In the genomic region with DNA sequence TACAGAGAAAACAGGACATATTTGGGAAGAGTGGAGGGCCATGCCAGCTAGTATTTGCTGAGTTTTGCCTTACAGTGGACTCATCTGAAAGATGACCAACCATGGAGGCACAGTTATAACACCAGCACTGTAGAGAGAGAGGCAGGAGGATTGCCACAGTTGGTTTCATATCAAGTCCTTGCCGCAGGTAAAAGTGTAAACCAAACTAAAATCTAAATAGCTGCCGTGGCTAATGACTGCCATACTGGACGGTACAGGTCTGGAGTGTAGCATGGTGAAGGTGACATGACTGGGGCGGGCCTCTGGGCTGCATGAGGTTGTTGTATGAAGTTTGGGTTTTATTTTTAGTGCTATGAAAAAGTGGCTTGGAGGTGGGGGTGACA, we compare ENCODE assay signal across 14 mouse cellular contexts. TPM values are rescaled to one million over a fixed set of nuclear protein-coding genes. Genes with fewer than 3 reads are reported as not detected.
DNase-seq lines count a peak whose midpoint lies in the region; ATAC-seq and TF ChIP-seq lines count a peak whose summit lies in the region.
"Had no signal": no experiment of that assay in that cellular context is flagged by ENCODE, and none has a peak within 500 bp of the region (broad histone marks: within the 10 kb centered on the region; RNA-seq: fewer than 3 reads in every experiment).

No protein-coding gene starts in this region.

- H3K27me3 ChIP-seq in hindbrain, embryonic 15.5 days, result no peaks in the 10 kb centered on the region
- H3K27me3 ChIP-seq in hindbrain, embryonic 14.5 days (ENCODE audit: control insufficient read depth, insufficient read depth, low read length), result no peaks in the 10 kb centered on the region
- H3K27me3 ChIP-seq in stomach, embryonic 14.5 days (ENCODE audit: control insufficient read depth, insufficient read depth, low read length), result no peaks in the 10 kb centered on the region
- no peaks in the 10 kb centered on the region for H3K27me3 ChIP-seq in stomach, postnatal 0 days (ENCODE audit: control insufficient read depth, insufficient read depth, low read length)
- H3K27me3 ChIP-seq in midbrain, embryonic 16.5 days (ENCODE audit: control insufficient read depth, insufficient read depth, low read depth, low read length), result no peaks in the 10 kb centered on the region
- H3K27me3 ChIP-seq in intestine, embryonic 16.5 days (replicated peaks; ENCODE audit: control insufficient read depth, insufficient read depth, low read length), result peaks cover 6% of the 10 kb centered on the region; the same call in 1 of the 2 replicates
- H3K27me3 ChIP-seq: heart, embryonic 15.5 days; Patski had no signal

- H3K4me2 ChIP-seq in hindbrain, embryonic 15.5 days, result peak overlapping the region; percentile 98; the same call in 1 of the 2 replicates
- H3K4me2 ChIP-seq in hindbrain, embryonic 14.5 days (replicated peaks), result no peak overlapping the region
- H3K4me2 ChIP-seq in stomach, embryonic 14.5 days (replicated peaks; ENCODE audit: low read depth, low read length), result 0 out of 2 replicates have a peak overlapping the region, but pooled peaks have one; percentile 97
- no peak overlapping the region for H3K4me2 ChIP-seq in stomach, postnatal 0 days (replicated peaks; ENCODE audit: low read depth)
- H3K4me2 ChIP-seq in midbrain, embryonic 16.5 days (ENCODE audit: low read length), result no peak overlapping the region
- H3K4me2 ChIP-seq in intestine, embryonic 16.5 days (ENCODE audit: low read depth, low read length), result no peak overlapping the region

- no peak for TF ChIP-seq EP300 in stomach, postnatal 0 days (optimal IDR thresholded peaks at IDR 0.05)

- no peak overlapping the region for H3K27ac ChIP-seq in hindbrain, embryonic 15.5 days (replicated peaks)
- H3K27ac ChIP-seq in hindbrain, embryonic 14.5 days, result no peak overlapping the region
- no peak overlapping the region for H3K27ac ChIP-seq in stomach, embryonic 14.5 days (ENCODE audit: low read length)
- no peak overlapping the region for H3K27ac ChIP-seq in stomach, postnatal 0 days (replicated peaks)
- H3K27ac ChIP-seq in bone marrow, adult 2 months (ENCODE audit: control insufficient read depth, insufficient read depth, low read depth, low read length, poor library complexity), result peak overlapping the region; percentile 80; the same call in 1 of the 2 replicates
- H3K27ac ChIP-seq in midbrain, embryonic 16.5 days (ENCODE audit: low read length), result no peak overlapping the region
- H3K27ac ChIP-seq in intestine, embryonic 16.5 days (ENCODE audit: low read length), result no peak overlapping the region
- H3K27ac ChIP-seq: embryonic facial prominence, embryonic 12.5 days; heart, embryonic 15.5 days; limb, embryonic 12.5 days; neural tube, embryonic 12.5 days had no signal

- TF ChIP-seq CTCF in stomach, postnatal 0 days (IDR thresholded peaks at IDR 0.05; ENCODE audit: low read depth), result no peak
- TF ChIP-seq CTCF in bone marrow, adult 2 months (IDR thresholded peaks at IDR 0.05; ENCODE audit: control insufficient read depth, insufficient read depth, low read length), result no peak

- H3K4me1 ChIP-seq in hindbrain, embryonic 15.5 days (replicated peaks), result peaks cover 15% of the 10 kb centered on the region
- no peaks in the 10 kb centered on the region; the same call in none of the 2 replicates for H3K4me1 ChIP-seq in hindbrain, embryonic 14.5 days (replicated peaks; ENCODE audit: control insufficient read depth, insufficient read depth, low read length)
- H3K4me1 ChIP-seq in stomach, embryonic 14.5 days (ENCODE audit: control insufficient read depth, insufficient read depth, low read length), result no peaks in the 10 kb centered on the region
- H3K4me1 ChIP-seq in stomach, postnatal 0 days (replicated peaks; ENCODE audit: control insufficient read depth, insufficient read depth), result no peaks in the 10 kb centered on the region
- peaks cover 3% of the 10 kb centered on the region for H3K4me1 ChIP-seq in bone marrow, adult 2 months (ENCODE audit: control insufficient read depth, insufficient read depth, low read length)
- H3K4me1 ChIP-seq in midbrain, embryonic 16.5 days (ENCODE audit: control insufficient read depth, insufficient read depth, low read length), result peaks cover 6% of the 10 kb centered on the region
- peaks cover 3% of the 10 kb centered on the region for H3K4me1 ChIP-seq in intestine, embryonic 16.5 days (ENCODE audit: control insufficient read depth, insufficient read depth, low read length)

- ATAC-seq in hindbrain, embryonic 15.5 days (ENCODE audit: low FRiP score, low read depth), result no peak
- no peak for ATAC-seq in hindbrain, embryonic 14.5 days (ENCODE audit: low FRiP score)
- ATAC-seq in stomach, embryonic 14.5 days (ENCODE audit: insufficient number of reproducible peaks, insufficient read depth, low FRiP score, low read depth), result no peak
- no peak for ATAC-seq in stomach, postnatal 0 days (ENCODE audit: low FRiP score, low TSS enrichment)
- 0 out of 2 replicates have a peak, but pooled peaks have one; percentile 27 for ATAC-seq in midbrain, embryonic 16.5 days
- no peak for ATAC-seq in intestine, embryonic 16.5 days
- no peak for ATAC-seq in cerebellum, adult (ENCODE audit: insufficient number of reproducible peaks, low FRiP score, low TSS enrichment)

- H3K9ac ChIP-seq in hindbrain, embryonic 15.5 days, result no peak overlapping the region
- no peak overlapping the region for H3K9ac ChIP-seq in hindbrain, embryonic 14.5 days
- no peak overlapping the region for H3K9ac ChIP-seq in stomach, embryonic 14.5 days (replicated peaks; ENCODE audit: low read depth, low read length)
- H3K9ac ChIP-seq in stomach, postnatal 0 days (ENCODE audit: low read length), result no peak overlapping the region
- H3K9ac ChIP-seq in midbrain, embryonic 16.5 days (ENCODE audit: low read depth, low read length), result no peak overlapping the region
- H3K9ac ChIP-seq in intestine, embryonic 16.5 days (ENCODE audit: low read depth, low read length), result no peak overlapping the region

- no peak for TF ChIP-seq POLR2A in bone marrow, adult 2 months (IDR thresholded peaks at IDR 0.05; ENCODE audit: borderline replicate concordance, control insufficient read depth, low read depth, low read length)

- H3K4me3 ChIP-seq in hindbrain, embryonic 15.5 days, result no peak overlapping the region
- no peak overlapping the region for H3K4me3 ChIP-seq in hindbrain, embryonic 14.5 days (replicated peaks; ENCODE audit: low read length)
- H3K4me3 ChIP-seq in stomach, embryonic 14.5 days (ENCODE audit: low read depth, low read length), result no peak overlapping the region
- H3K4me3 ChIP-seq in stomach, postnatal 0 days (ENCODE audit: low read depth, low read length), result no peak overlapping the region
- H3K4me3 ChIP-seq in bone marrow, adult 2 months (replicated peaks; ENCODE audit: control insufficient read depth, low read depth, low read length), result peak overlapping the region; percentile 77
- no peak overlapping the region for H3K4me3 ChIP-seq in midbrain, embryonic 16.5 days (ENCODE audit: low read depth, low read length)
- H3K4me3 ChIP-seq in intestine, embryonic 16.5 days (ENCODE audit: low read length), result no peak overlapping the region

- no peak for DNase-seq in hindbrain, embryonic 14.5 days (ENCODE audit: low spot score)
- DNase-seq in stomach, postnatal 0 days (ENCODE audit: low spot score), result no peak

- 88% methylated on average over 4 of the region's 4 CpGs for WGBS in hindbrain, embryonic 15.5 days
- 86% methylated on average over 4 of the region's 4 CpGs for WGBS in hindbrain, embryonic 14.5 days
- 81% methylated on average over 4 of the region's 4 CpGs for WGBS in stomach, embryonic 14.5 days
- 72% methylated on average over 4 of the region's 4 CpGs for WGBS in stomach, postnatal 0 days
- 18% methylated on average over 4 of the region's 4 CpGs for WGBS in bone marrow, adult 2 months
- 83% methylated on average over 4 of the region's 4 CpGs for WGBS in midbrain, embryonic 16.5 days
- 74% methylated on average over 4 of the region's 4 CpGs for WGBS in intestine, embryonic 16.5 days

- no peaks in the 10 kb centered on the region for H3K9me3 ChIP-seq in hindbrain, embryonic 15.5 days
- no peaks in the 10 kb centered on the region for H3K9me3 ChIP-seq in hindbrain, embryonic 14.5 days (ENCODE audit: control insufficient read depth, low read length)
- no peaks in the 10 kb centered on the region for H3K9me3 ChIP-seq in stomach, embryonic 14.5 days (ENCODE audit: control insufficient read depth, low read depth, low read length)
- H3K9me3 ChIP-seq in stomach, postnatal 0 days (ENCODE audit: control insufficient read depth, low read length), result no peaks in the 10 kb centered on the region
- H3K9me3 ChIP-seq in midbrain, embryonic 16.5 days (replicated peaks; ENCODE audit: control insufficient read depth, low read length, poor library complexity, severe bottlenecking), result no peaks in the 10 kb centered on the region
- no peaks in the 10 kb centered on the region for H3K9me3 ChIP-seq in intestine, embryonic 16.5 days (ENCODE audit: control insufficient read depth, low read length)
- H3K9me3 ChIP-seq: embryonic facial prominence, embryonic 12.5 days; forebrain, embryonic 10.5 days; heart, embryonic 15.5 days; limb, embryonic 12.5 days; neural tube, embryonic 12.5 days had no signal

- no peaks in the 10 kb centered on the region for H3K36me3 ChIP-seq in hindbrain, embryonic 15.5 days
- H3K36me3 ChIP-seq in hindbrain, embryonic 14.5 days (replicated peaks; ENCODE audit: control insufficient read depth, insufficient read depth), result peaks cover 10% of the 10 kb centered on the region; the same call in 1 of the 2 replicates
- H3K36me3 ChIP-seq in stomach, embryonic 14.5 days (ENCODE audit: control insufficient read depth, insufficient read depth, low read length), result no peaks in the 10 kb centered on the region
- H3K36me3 ChIP-seq in stomach, postnatal 0 days (ENCODE audit: control insufficient read depth, insufficient read depth, low read length), result no peaks in the 10 kb centered on the region
- H3K36me3 ChIP-seq in midbrain, embryonic 16.5 days (ENCODE audit: control insufficient read depth, insufficient read depth, low read length), result 0 out of 2 replicates have a peak, but pooled peaks cover 2% of the 10 kb centered on the region
- no peaks in the 10 kb centered on the region for H3K36me3 ChIP-seq in intestine, embryonic 16.5 days (ENCODE audit: control insufficient read depth, insufficient read depth, low read length)
- H3K36me3 ChIP-seq: embryonic facial prominence, embryonic 12.5 days; forebrain, embryonic 10.5 days; heart, embryonic 15.5 days; limb, embryonic 12.5 days; neural tube, embryonic 12.5 days had no signal

RNA-seq across cellular contexts. Expression of a gene that starts 0.4 kb away (rescaled TPM):
- polyA plus RNA-seq in hindbrain, embryonic 15.5 days (2015; fragmentation: Nextera tagmentation; extraction: Ambion mirVana), result 30.9 and 31.2 TPM in 2 replicates
- polyA plus RNA-seq in hindbrain, embryonic 14.5 days (2014; fragmentation: Nextera tagmentation; extraction: Ambion mirVana), result 22.6 and 28.2 TPM in 2 replicates
- polyA plus RNA-seq in stomach, embryonic 14.5 days (2014; fragmentation: Nextera tagmentation; extraction: Ambion mirVana), result 12.0 and 12.8 TPM in 2 replicates
- 9.6 and 11.0 TPM in 2 replicates for polyA plus RNA-seq in stomach, postnatal 0 days (2015; fragmentation: Nextera tagmentation; extraction: Ambion mirVana)
- 10.0 and 22.0 TPM in 2 replicates for polyA plus RNA-seq in bone marrow, adult 2 months (2011; ENCODE audit: insufficient read depth, insufficient read length, low replicate concordance, missing spikeins)
- polyA plus RNA-seq in midbrain, embryonic 16.5 days (2015; fragmentation: Nextera tagmentation; extraction: Ambion mirVana), result 43.5 and 43.7 TPM in 2 replicates
- 11.0 and 11.2 TPM in 2 replicates for polyA plus RNA-seq in intestine, embryonic 16.5 days (2015; fragmentation: Nextera tagmentation; extraction: Ambion mirVana)

RNA-seq across cellular contexts. Expression of a gene that starts 23.7 kb away (rescaled TPM):
- 4,365 and 4,386 TPM in 2 replicates for polyA plus RNA-seq in hindbrain, embryonic 15.5 days (2015; fragmentation: Nextera tagmentation; extraction: Ambion mirVana)
- 4,396 and 4,426 TPM in 2 replicates for polyA plus RNA-seq in hindbrain, embryonic 14.5 days (2014; fragmentation: Nextera tagmentation; extraction: Ambion mirVana)
- polyA plus RNA-seq in stomach, embryonic 14.5 days (2014; fragmentation: Nextera tagmentation; extraction: Ambion mirVana), result 3,062 and 3,133 TPM in 2 replicates
- polyA plus RNA-seq in stomach, postnatal 0 days (2015; fragmentation: Nextera tagmentation; extraction: Ambion mirVana), result 1,850 and 1,934 TPM in 2 replicates
- 467 and 492 TPM in 2 replicates for polyA plus RNA-seq in bone marrow, adult 2 months (2011; ENCODE audit: insufficient read depth, insufficient read length, low replicate concordance, missing spikeins)
- polyA plus RNA-seq in midbrain, embryonic 16.5 days (2015; fragmentation: Nextera tagmentation; extraction: Ambion mirVana), result 4,809 and 4,815 TPM in 2 replicates
- polyA plus RNA-seq in intestine, embryonic 16.5 days (2015; fragmentation: Nextera tagmentation; extraction: Ambion mirVana), result 2,570 and 2,643 TPM in 2 replicates

RNA-seq across cellular contexts. Expression of a gene that starts 35.6 kb away (rescaled TPM):
- 56.8 and 57.3 TPM in 2 replicates for polyA plus RNA-seq in hindbrain, embryonic 15.5 days (2015; fragmentation: Nextera tagmentation; extraction: Ambion mirVana)
- polyA plus RNA-seq in hindbrain, embryonic 14.5 days (2014; fragmentation: Nextera tagmentation; extraction: Ambion mirVana), result 63.8 and 64.8 TPM in 2 replicates
- polyA plus RNA-seq in stomach, embryonic 14.5 days (2014; fragmentation: Nextera tagmentation; extraction: Ambion mirVana), result 16.2 and 22.0 TPM in 2 replicates
- polyA plus RNA-seq in stomach, postnatal 0 days (2015; fragmentation: Nextera tagmentation; extraction: Ambion mirVana), result 17.8 and 18.6 TPM in 2 replicates
- 20.9 and 22.2 TPM in 2 replicates for polyA plus RNA-seq in bone marrow, adult 2 months (2011; ENCODE audit: insufficient read depth, insufficient read length, low replicate concordance, missing spikeins)
- 51.2 and 54.4 TPM in 2 replicates for polyA plus RNA-seq in midbrain, embryonic 16.5 days (2015; fragmentation: Nextera tagmentation; extraction: Ambion mirVana)
- 6.8 and 17.9 TPM in 2 replicates for polyA plus RNA-seq in intestine, embryonic 16.5 days (2015; fragmentation: Nextera tagmentation; extraction: Ambion mirVana)

Comparison
In these comparisons a context has a peak if more than half of its experiments do, and no peak if none do; other contexts are left out.
1. H3K4me2 ChIP-seq: peak in hindbrain, embryonic 15.5 days (single experiment) and stomach, embryonic 14.5 days (single experiment); none in hindbrain, embryonic 14.5 days (single experiment), stomach, postnatal 0 days (single experiment), midbrain, embryonic 16.5 days (single experiment) and intestine, embryonic 16.5 days (single experiment).